Mouse (Mus musculus) spleen, adult 2 months (tissue): Measurements from ENCODE around the gene Mrto4. TPM values are rescaled to one million over a fixed set of nuclear protein-coding genes. Genes with fewer than 3 reads are reported as not detected.

Source experiments
- DNase-seq, 2 experiments: peaks; one replicate each; pipeline versions ENCODE4 v3.0.0 to v3.0.0-alpha.2; 2012 to 2021; ENCODE audit warnings: low spot score in 2 of 2, low read depth in 1 of 2
- H3K27ac ChIP-seq: fragments of 200-500 bp; 2 replicates; pipeline ENCODE4 v1.5.1; 2012; ENCODE audit warnings: low read length, inconsistent platforms; ENCODE audit not compliant: insufficient read depth
- H3K27me3 ChIP-seq: fragments of 200-500 bp; 2 replicates; pipeline ENCODE4 v1.6.1; 2012; ENCODE audit warnings: mild to moderate bottlenecking, moderate library complexity, low read length, inconsistent platforms; ENCODE audit not compliant: control insufficient read depth, insufficient read depth
- H3K36me3 ChIP-seq: fragments of 200-500 bp; 2 replicates; pipeline ENCODE4 v1.6.1; 2012; ENCODE audit warnings: mild to moderate bottlenecking, low read length, inconsistent platforms; ENCODE audit not compliant: control insufficient read depth, insufficient read depth
- H3K4me1 ChIP-seq: fragments of 200-500 bp; 2 replicates; pipeline ENCODE4 v1.6.1; 2011; ENCODE audit warnings: inconsistent platforms; ENCODE audit not compliant: control insufficient read depth, insufficient read depth, insufficient read length
- H3K4me3 ChIP-seq: fragments of 200-500 bp; 2 replicates; pipeline ENCODE4 v1.5.1; 2011; ENCODE audit warnings: mild to moderate bottlenecking, inconsistent platforms; ENCODE audit not compliant: insufficient read depth, insufficient read length; ENCODE audit errors: extremely low read depth
- CTCF ChIP-seq: fragments of 200-500 bp; IDR thresholded peaks from 2 replicates; pipeline ENCODE4 v1.5.1; 2011; ENCODE audit warnings: mild to moderate bottlenecking, inconsistent platforms; ENCODE audit not compliant: insufficient read depth, insufficient read length, insufficient replicate concordance; ENCODE audit errors: extremely low read depth
- POLR2A ChIP-seq: fragments of 200-500 bp; IDR thresholded peaks from 2 replicates; pipeline ENCODE4 v1.6.1; 2011; ENCODE audit warnings: low read depth, low read length, inconsistent platforms
- WGBS: fragments of 180-500 bp; shearing (Covaris S2); methylation state at CpG from one replicate; pipeline ENCODE4 v1.1.7; 2018; 5-methylcytosine and 5-hydroxymethylcytosine counted together
- polyA plus RNA-seq: library from polyadenylated mRNA; depleted of rRNA; stranded (reverse); fragments of >200 nt; gene quantifications from 2 replicates; pipeline ENCODE4 v1.2.3, GENCODE M21; 2012

Gene Mrto4
- polyA plus RNA-seq, 1 experiment, result 15.2 TPM

DNA sequence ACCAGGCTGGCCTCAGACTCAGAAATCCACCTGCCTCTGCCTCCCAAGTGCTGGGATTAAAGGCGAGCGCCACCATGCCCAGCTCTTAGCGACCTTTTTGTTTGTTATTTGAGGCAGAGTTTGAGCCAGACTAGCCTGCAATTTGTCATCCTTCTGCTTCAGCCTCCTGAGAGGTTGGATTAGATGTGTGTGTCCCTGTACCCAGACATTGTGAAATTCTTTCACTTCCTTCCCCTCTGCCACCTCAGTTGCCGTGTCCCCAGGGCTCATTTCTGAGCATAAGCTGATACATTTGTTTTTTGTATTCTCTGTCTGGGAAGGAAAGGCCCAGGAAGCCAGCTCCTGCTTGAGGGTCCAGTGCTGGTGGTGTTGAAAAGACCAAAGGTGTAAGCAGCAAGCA lies 11.5 kb downstream of the Mrto4 start:
- Histone ChIP-seq H3K27ac (no peak overlapping the region), H3K4me1 (no peaks in the 10 kb centered on the region), H3K27me3 (no peaks in the 10 kb centered on the region), H3K4me3 (no peak overlapping the region), H3K36me3 (no peaks in the 10 kb centered on the region)
- 62% methylated on average over 4 of the region's 4 CpGs for WGBS
- TF ChIP-seq CTCF (no peak), POLR2A (no peak)
- no peak for DNase-seq

- no peaks in the 10 kb centered on the region for H3K36me3 ChIP-seq
- H3K27me3 ChIP-seq, result no peaks in the 10 kb centered on the region
- TF ChIP-seq POLR2A, result no peak
- TF ChIP-seq CTCF, result no peak
- H3K27ac ChIP-seq, result no peak overlapping the region
- no peaks in the 10 kb centered on the region for H3K4me1 ChIP-seq
- no peak for DNase-seq
- H3K4me3 ChIP-seq, result no peak overlapping the region
- WGBS, result 70% methylated on average over 33 of the region's 33 CpGs
These were observed 14.2 kb downstream of the Mrto4 start for GRCm38 (mm10) chr4:139338145-139338544.

- no peaks in the 10 kb centered on the region for H3K36me3 ChIP-seq
- no peaks in the 10 kb centered on the region for H3K27me3 ChIP-seq
- DNase-seq, result peak; percentile 67 to 75
- TF ChIP-seq CTCF, result peak; percentile 87
- no peak for TF ChIP-seq POLR2A
- no peak overlapping the region for H3K27ac ChIP-seq
- peak overlapping the region; percentile 20; the same call in 1 of the 2 replicates for H3K4me3 ChIP-seq
- WGBS, result 24% methylated on average over 24 of the region's 24 CpGs
- H3K4me1 ChIP-seq, result no peaks in the 10 kb centered on the region
These were observed 15.4 kb downstream of the Mrto4 start for GRCm38 (mm10) chr4:139336822-139337483.

GRCm38 (mm10) chr4:139335507-139335906 lies 16.9 kb downstream of the Mrto4 start:
- no peak overlapping the region for H3K27ac ChIP-seq
- 78% methylated on average over 7 of the region's 7 CpGs for WGBS
- H3K4me3 ChIP-seq, result no peak overlapping the region
- no peaks in the 10 kb centered on the region for H3K27me3 ChIP-seq
- TF ChIP-seq CTCF, result no peak
- TF ChIP-seq POLR2A, result no peak
- H3K36me3 ChIP-seq, result no peaks in the 10 kb centered on the region
- DNase-seq, result no peak
- no peaks in the 10 kb centered on the region for H3K4me1 ChIP-seq

DNA sequence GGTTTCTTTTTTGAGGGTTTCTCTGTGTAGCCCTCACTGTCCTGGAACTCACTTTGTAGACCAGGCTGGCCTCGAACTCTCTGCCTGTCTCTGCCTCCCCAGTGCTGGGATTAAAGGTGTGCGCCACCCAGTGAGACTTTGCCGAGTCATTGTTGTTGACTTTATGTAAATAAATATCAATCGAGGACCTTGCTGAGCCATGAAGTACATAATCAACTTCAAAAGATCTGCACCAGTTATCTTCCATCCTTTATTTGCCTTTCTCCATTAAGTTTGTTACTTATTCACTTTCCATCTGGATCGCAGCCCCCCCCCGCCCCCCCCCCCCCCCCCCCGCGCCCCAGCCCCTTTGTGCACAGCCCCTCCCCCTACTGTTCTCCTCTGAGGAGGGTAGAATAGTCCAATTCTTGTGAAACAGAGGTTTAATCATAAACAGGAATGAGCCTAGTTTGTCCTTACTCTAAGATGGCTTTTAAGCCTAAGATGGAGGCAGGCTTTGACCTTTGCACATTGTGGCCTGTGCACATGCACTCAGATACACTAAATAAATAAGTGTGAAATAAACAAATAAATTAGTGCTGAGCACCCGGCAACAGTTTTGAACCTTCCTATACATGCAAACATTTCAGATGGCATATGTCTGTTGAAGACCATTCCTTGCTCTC lies 17.6 kb downstream of the Mrto4 start:
- no peak for TF ChIP-seq CTCF
- no peak for TF ChIP-seq POLR2A
- Histone ChIP-seq H3K27ac (no peak overlapping the region), H3K4me3 (no peak overlapping the region), H3K27me3 (no peaks in the 10 kb centered on the region), H3K4me1 (no peaks in the 10 kb centered on the region), H3K36me3 (no peaks in the 10 kb centered on the region)
- 62% methylated on average over 8 of the region's 9 CpGs for WGBS
- DNase-seq, result no peak

GRCm38 (mm10) chr4:139330605-139331004 lies 21.8 kb downstream of the Mrto4 start:
- peak; percentile 81 to 88 for DNase-seq
- TF ChIP-seq POLR2A (no peak; the same call in 1 of the 2 replicates), CTCF (peak; percentile 55; the same call in 1 of the 2 replicates)

DNA sequence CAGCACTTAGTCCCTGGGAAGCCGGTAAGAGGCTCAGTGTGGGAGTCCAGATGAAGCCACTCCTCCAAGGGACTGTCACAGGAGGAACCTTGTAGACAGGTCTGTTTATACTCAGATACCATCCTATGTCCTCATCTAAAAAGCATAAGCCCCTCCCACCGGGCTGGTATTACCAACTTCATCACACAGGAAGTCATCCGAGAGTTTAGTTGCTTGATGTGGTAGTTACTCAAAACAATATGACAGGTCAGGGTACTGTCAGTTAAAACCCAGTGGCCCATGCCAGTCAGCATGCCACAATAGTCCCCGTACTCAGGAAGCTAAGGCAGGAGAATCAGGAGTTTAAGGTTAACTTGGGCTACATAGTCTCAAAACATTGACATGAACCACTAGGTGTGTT lies 32.6 kb downstream of the Mrto4 start:
- H3K4me1 ChIP-seq, result no peaks in the 10 kb centered on the region
- no peak overlapping the region for H3K4me3 ChIP-seq
- no peak for DNase-seq
- H3K27ac ChIP-seq, result no peak overlapping the region
- TF ChIP-seq POLR2A (no peak), CTCF (no peak)
- H3K27me3 ChIP-seq, result no peaks in the 10 kb centered on the region
- H3K36me3 ChIP-seq, result no peaks in the 10 kb centered on the region; the same call in 1 of the 2 replicates
- WGBS, result 80% methylated on average over 4 of the region's 4 CpGs

More at GRCm38 (mm10) chr4:139330605-139331004, 21.8 kb downstream of the Mrto4 start:
- H3K36me3 ChIP-seq, result no peaks in the 10 kb centered on the region
- 3% methylated on average over 10 of the region's 10 CpGs for WGBS
- H3K27ac ChIP-seq, result peak overlapping the region; percentile 2; the same call in 1 of the 2 replicates
- no peaks in the 10 kb centered on the region for H3K27me3 ChIP-seq
- no peaks in the 10 kb centered on the region for H3K4me1 ChIP-seq
- H3K4me3 ChIP-seq, result peak overlapping the region; percentile 67
